Mouse (Mus musculus) midbrain, embryonic 10.5 days (tissue): ENCODE measurements at regions not wholly inside any gene's neighbourhood (a gene's known extent, or its start where the extent isn't known, plus 50 kb on each side); places are given as distances from the start of the nearest gene placed in this dataset.
A peak's percentile ranks its signal among the peaks of the same experiment; 100 is the strongest.

Experiments used
- DNase-seq: peaks from one replicate; pipeline ENCODE4 v3.0.0-alpha.2; 2017; ENCODE audit warnings: low spot score
- H3K27ac ChIP-seq: fragments of 300-500 bp; sonication (generic); replicated peaks from 2 replicates; pipeline ENCODE4 v1.5.1; 2016; ENCODE audit warnings: mild to moderate bottlenecking
- H3K27me3 ChIP-seq: fragments of 300-500 bp; sonication (generic); 2 replicates; pipeline ENCODE4 v1.6.1; 2016; ENCODE audit warnings: low read depth, mild to moderate bottlenecking; ENCODE audit not compliant: poor library complexity, severe bottlenecking
- H3K36me3 ChIP-seq: fragments of 300-500 bp; sonication (generic); 2 replicates; pipeline ENCODE4 v1.6.1; 2016; ENCODE audit warnings: mild to moderate bottlenecking, moderate library complexity
- H3K4me1 ChIP-seq: fragments of 300-500 bp; sonication (generic); 2 replicates; pipeline ENCODE4 v1.6.1; 2016
- H3K4me3 ChIP-seq: fragments of 300-500 bp; sonication (generic); 2 replicates; pipeline ENCODE4 v1.5.1; 2016; ENCODE audit warnings: mild to moderate bottlenecking, moderate library complexity
- H3K9me3 ChIP-seq: fragments of 300-500 bp; sonication (generic); replicated peaks from 2 replicates; pipeline ENCODE4 v1.6.1; 2016; ENCODE audit warnings: mild to moderate bottlenecking
- WGBS: fragments of 180-500 bp; shearing (Covaris S2); methylation state at CpG from one replicate; pipeline ENCODE4 v1.1.7; 2016; 5-methylcytosine and 5-hydroxymethylcytosine counted together

- Histone ChIP-seq H3K4me1 (peaks cover 11% of the 10 kb centered on the region), H3K4me3 (no peak overlapping the region), H3K27me3 (no peaks in the 10 kb centered on the region), H3K9me3 (no peaks in the 10 kb centered on the region), H3K36me3 (no peaks in the 10 kb centered on the region), H3K27ac (no peak overlapping the region)
- WGBS, result 36% methylated on average over 6 of the region's 6 CpGs
- DNase-seq, result peak; percentile 52
These were observed 182.3 kb upstream of the Spdye4c start for GRCm38 (mm10) chr2:128408718-128409117.

- H3K4me1 ChIP-seq, result peaks cover 8% of the 10 kb centered on the region
- 0 out of 2 replicates have a peak overlapping the region, but pooled peaks have one; percentile 42 for H3K27ac ChIP-seq
- H3K27me3 ChIP-seq, result no peaks in the 10 kb centered on the region
- no peak overlapping the region for H3K4me3 ChIP-seq
- whole genome bisulfite sequencing, result 13% methylated on average over 10 of the region's 10 CpGs
- DNase-seq, result peak; percentile 60
- H3K9me3 ChIP-seq, result no peaks in the 10 kb centered on the region
- no peaks in the 10 kb centered on the region for H3K36me3 ChIP-seq
These were observed 178.7 kb upstream of the Spdye4c start for GRCm38 (mm10) chr2:128412352-128412751.

GRCm38 (mm10) chr2:128412974-128413373, 178.0 kb upstream of the Spdye4c start:
- Histone ChIP-seq H3K36me3 (no peaks in the 10 kb centered on the region), H3K27me3 (no peaks in the 10 kb centered on the region), H3K4me3 (no peak overlapping the region), H3K27ac (no peak overlapping the region), H3K4me1 (peaks cover 8% of the 10 kb centered on the region), H3K9me3 (no peaks in the 10 kb centered on the region)
- WGBS, result 58% methylated on average over 10 of the region's 10 CpGs
- DNase-seq, result no peak

GRCm38 (mm10) chr2:128414588-128415240, 176.3 kb upstream of the Spdye4c start:
- Histone ChIP-seq H3K4me3 (no peak overlapping the region), H3K27me3 (no peaks in the 10 kb centered on the region), H3K4me1 (peaks cover 15% of the 10 kb centered on the region), H3K27ac (no peak overlapping the region), H3K9me3 (no peaks in the 10 kb centered on the region), H3K36me3 (no peaks in the 10 kb centered on the region)
- no peak for DNase-seq
- WGBS, result 80% methylated on average over 17 of the region's 17 CpGs

- Histone ChIP-seq H3K9me3 (no peaks in the 10 kb centered on the region), H3K36me3 (no peaks in the 10 kb centered on the region), H3K4me3 (no peak overlapping the region), H3K4me1 (peaks cover 15% of the 10 kb centered on the region), H3K27me3 (no peaks in the 10 kb centered on the region), H3K27ac (no peak overlapping the region)
- WGBS, result 78% methylated on average over 7 of the region's 7 CpGs
- DNase-seq, result no peak
These were observed 174.6 kb upstream of the Spdye4c start for GRCm38 (mm10) chr2:128416416-128416815.

- H3K27ac ChIP-seq, result no peak overlapping the region
- 87% methylated on average over 3 of the region's 3 CpGs for WGBS
- H3K4me3 ChIP-seq, result no peak overlapping the region
- H3K4me1 ChIP-seq, result peaks cover 10% of the 10 kb centered on the region; the same call in 1 of the 2 replicates
- no peak for DNase-seq
- H3K27me3 ChIP-seq, result no peaks in the 10 kb centered on the region
- no peaks in the 10 kb centered on the region for H3K36me3 ChIP-seq
- no peaks in the 10 kb centered on the region for H3K9me3 ChIP-seq
These were observed 172.0 kb upstream of the Spdye4c start for GRCm38 (mm10) chr2:128418960-128419359.

GRCm38 (mm10) chr2:128420406-128420805, 170.6 kb upstream of the Spdye4c start:
- Histone ChIP-seq H3K4me3 (no peak overlapping the region), H3K27me3 (no peaks in the 10 kb centered on the region), H3K4me1 (peaks cover 10% of the 10 kb centered on the region; the same call in 1 of the 2 replicates), H3K27ac (no peak overlapping the region), H3K9me3 (no peaks in the 10 kb centered on the region), H3K36me3 (no peaks in the 10 kb centered on the region)
- WGBS, result 91% methylated on average over 10 of the region's 10 CpGs
- DNase-seq, result no peak

GRCm38 (mm10) chr2:128422677-128423076, 168.3 kb upstream of the Spdye4c start:
- Histone ChIP-seq H3K9me3 (no peaks in the 10 kb centered on the region), H3K4me1 (peaks cover 11% of the 10 kb centered on the region; the same call in 1 of the 2 replicates), H3K27ac (no peak overlapping the region), H3K4me3 (no peak overlapping the region), H3K27me3 (no peaks in the 10 kb centered on the region), H3K36me3 (no peaks in the 10 kb centered on the region)
- WGBS, result 42% methylated on average over 6 of the region's 6 CpGs
- no peak for DNase-seq

GRCm38 (mm10) chr2:128424236-128424635, 166.8 kb upstream of the Spdye4c start:
- H3K9me3 ChIP-seq, result no peaks in the 10 kb centered on the region
- no peak for DNase-seq
- no peaks in the 10 kb centered on the region for H3K27me3 ChIP-seq
- H3K36me3 ChIP-seq, result no peaks in the 10 kb centered on the region
- peaks cover 19% of the 10 kb centered on the region for H3K4me1 ChIP-seq
- H3K4me3 ChIP-seq, result no peak overlapping the region
- H3K27ac ChIP-seq, result no peak overlapping the region
- 92% methylated on average over 7 of the region's 7 CpGs for WGBS

- DNase-seq, result no peak
- 89% methylated on average over 6 of the region's 6 CpGs for WGBS
- no peaks in the 10 kb centered on the region for H3K27me3 ChIP-seq
- H3K4me3 ChIP-seq, result no peak overlapping the region
- no peaks in the 10 kb centered on the region for H3K9me3 ChIP-seq
- no peaks in the 10 kb centered on the region for H3K36me3 ChIP-seq
- no peak overlapping the region for H3K27ac ChIP-seq
- H3K4me1 ChIP-seq, result peaks cover 21% of the 10 kb centered on the region
These were observed 163.7 kb upstream of the Spdye4c start for GRCm38 (mm10) chr2:128427181-128427880.

GRCm38 (mm10) chr2:128428154-128428553, 162.9 kb upstream of the Spdye4c start:
- H3K9me3 ChIP-seq, result no peaks in the 10 kb centered on the region
- DNase-seq, result peak; percentile 31
- peaks cover 25% of the 10 kb centered on the region for H3K4me1 ChIP-seq
- H3K27ac ChIP-seq, result peak overlapping the region; percentile 49; the same call in 1 of the 2 replicates
- H3K4me3 ChIP-seq, result peak overlapping the region; percentile 14; the same call in 1 of the 2 replicates
- H3K27me3 ChIP-seq, result no peaks in the 10 kb centered on the region
- WGBS, result 16% methylated on average over 7 of the region's 7 CpGs
- no peaks in the 10 kb centered on the region for H3K36me3 ChIP-seq

- Histone ChIP-seq H3K27me3 (no peaks in the 10 kb centered on the region), H3K27ac (peak overlapping the region; percentile 49; the same call in 1 of the 2 replicates), H3K9me3 (no peaks in the 10 kb centered on the region), H3K36me3 (no peaks in the 10 kb centered on the region), H3K4me1 (peaks cover 28% of the 10 kb centered on the region), H3K4me3 (no peak overlapping the region)
- DNase-seq, result no peak
- WGBS, result 60% methylated on average over 18 of the region's 18 CpGs
These were observed 162.1 kb upstream of the Spdye4c start for GRCm38 (mm10) chr2:128428651-128429633.
